Mouse (Mus musculus) heart, adult 2 months (tissue): Measurements from ENCODE around the gene Spock1. TPM values are rescaled to one million over a fixed set of nuclear protein-coding genes. Genes with fewer than 3 reads are reported as not detected.

ENCODE experiments used
- DNase-seq, 2 experiments: peaks; one replicate each; pipeline ENCODE4 v3.0.0; 2021
- H3K27ac ChIP-seq: fragments of 200-600 bp; 2 replicates; pipeline ENCODE4 v1.8.1; 2022
- H3K27me3 ChIP-seq: fragments of 200-500 bp; 2 replicates; pipeline ENCODE4 v1.6.1; 2012; ENCODE audit warnings: mild to moderate bottlenecking, low read length, inconsistent platforms, mixed read lengths; ENCODE audit not compliant: control insufficient read depth, insufficient read depth
- H3K36me3 ChIP-seq: fragments of 200-500 bp; 2 replicates; pipeline ENCODE4 v1.6.1; 2012; ENCODE audit warnings: low read length, inconsistent platforms; ENCODE audit not compliant: control insufficient read depth, insufficient read depth
- H3K4me1 ChIP-seq: fragments of 200-500 bp; 2 replicates; pipeline ENCODE4 v1.6.1; 2011; ENCODE audit warnings: low read length; ENCODE audit not compliant: control insufficient read depth, insufficient read depth
- H3K4me3 ChIP-seq: fragments of 200-600 bp; 2 replicates; pipeline ENCODE4 v1.8.1; 2022
- H3K79me2 ChIP-seq: fragments of 200-500 bp; replicated peaks from 2 replicates; pipeline ENCODE4 v1.6.1; 2012; ENCODE audit warnings: mild to moderate bottlenecking, inconsistent platforms, low read length, moderate library complexity, mixed read lengths; ENCODE audit not compliant: control insufficient read depth, insufficient read depth
- H3K9ac ChIP-seq: fragments of 200-500 bp; 2 replicates; pipeline ENCODE4 v1.6.1; 2012; ENCODE audit warnings: low read depth, mild to moderate bottlenecking, control low read depth, inconsistent platforms, low read length, mixed read lengths
- CTCF ChIP-seq: fragments of 200-600 bp; IDR thresholded peaks from 2 replicates; pipeline ENCODE4 v1.8.1; 2022; ENCODE audit warnings: antibody characterized with exemption, mild to moderate bottlenecking, moderate library complexity
- EP300 ChIP-seq: fragments of 200-500 bp; IDR thresholded peaks from 2 replicates; pipeline ENCODE4 v1.6.1; 2011; ENCODE audit warnings: low read depth, low read length, control low read depth; ENCODE audit not compliant: insufficient read depth
- POLR2A ChIP-seq: fragments of 200-500 bp; IDR thresholded peaks from 2 replicates; pipeline ENCODE4 v1.6.1; 2011; ENCODE audit warnings: mild to moderate bottlenecking, low read depth, low read length, control low read depth; ENCODE audit not compliant: insufficient read depth
- WGBS: fragments of 180-500 bp; shearing (Covaris S2); methylation state at CpG from one replicate; pipeline ENCODE4 v1.1.7; 2018; 5-methylcytosine and 5-hydroxymethylcytosine counted together
- intact Hi-C: fragments of 180-260 bp; cut with DNase I; formaldehyde crosslinking; loops from one replicate; pipeline ENCODE4 v1.15.1; 2025
- polyA plus RNA-seq: library from polyadenylated mRNA; depleted of rRNA; stranded (reverse); fragments of >200 nt; gene quantifications from 2 replicates; pipeline ENCODE4 v1.2.3, GENCODE M21; 2012
- total RNA-seq, 2 experiments: library from RNA; stranded (reverse); gene quantifications; 2 replicates each; pipeline ENCODE4 v1.2.3; 2021

Gene Spock1
- total and polyA plus RNA-seq, 3 experiments, result 0.04 TPM; not detected in 2

GRCm38 (mm10) chr13:57848931-57849330 is 59.2 kb downstream of the Spock1 start:
- Histone ChIP-seq H3K4me3 (no peak overlapping the region), H3K27ac (no peak overlapping the region), H3K9ac (no peak overlapping the region), H3K36me3 (no peaks in the 10 kb centered on the region), H3K79me2 (no peaks in the 10 kb centered on the region), H3K4me1 (no peaks in the 10 kb centered on the region), H3K27me3 (no peaks in the 10 kb centered on the region)
- no peak for DNase-seq
- 88% methylated on average over 1 of the region's 1 CpGs for WGBS
- intact Hi-C loops, result no loop called here
- TF ChIP-seq EP300 (no peak), CTCF (no peak), POLR2A (no peak)

GRCm38 (mm10) chr13:57847101-57847500 is 61.0 kb downstream of the Spock1 start:
- H3K36me3 ChIP-seq, result no peaks in the 10 kb centered on the region
- H3K4me1 ChIP-seq, result no peaks in the 10 kb centered on the region
- WGBS, result 48% methylated on average over 4 of the region's 4 CpGs
- H3K27me3 ChIP-seq, result no peaks in the 10 kb centered on the region
- H3K4me3 ChIP-seq, result no peak overlapping the region
- DNase-seq, result peak; percentile 17 to 20
- no peaks in the 10 kb centered on the region for H3K79me2 ChIP-seq
- no peak overlapping the region for H3K9ac ChIP-seq
- TF ChIP-seq EP300, result no peak
- no peak for TF ChIP-seq CTCF
- TF ChIP-seq POLR2A, result no peak
- intact Hi-C loops, result no loop called here
- H3K27ac ChIP-seq, result no peak overlapping the region

GRCm38 (mm10) chr13:57846468-57846867 is 61.7 kb downstream of the Spock1 start:
- H3K36me3 ChIP-seq, result no peaks in the 10 kb centered on the region
- DNase-seq, result no peak
- no peaks in the 10 kb centered on the region for H3K79me2 ChIP-seq
- H3K9ac ChIP-seq, result no peak overlapping the region
- H3K27me3 ChIP-seq, result no peaks in the 10 kb centered on the region
- no peak overlapping the region for H3K27ac ChIP-seq
- 92% methylated on average over 9 of the region's 9 CpGs for WGBS
- no peaks in the 10 kb centered on the region for H3K4me1 ChIP-seq
- intact Hi-C loops, result no loop called here
- H3K4me3 ChIP-seq, result no peak overlapping the region
- no peak for TF ChIP-seq POLR2A
- TF ChIP-seq CTCF, result no peak
- TF ChIP-seq EP300, result no peak

GRCm38 (mm10) chr13:57841141-57841848 is 66.8 kb downstream of the Spock1 start:
- no peaks in the 10 kb centered on the region for H3K4me1 ChIP-seq
- no peak overlapping the region for H3K27ac ChIP-seq
- H3K9ac ChIP-seq, result no peak overlapping the region
- H3K27me3 ChIP-seq, result no peaks in the 10 kb centered on the region
- intact Hi-C loops, result no loop called here
- no peaks in the 10 kb centered on the region for H3K79me2 ChIP-seq
- WGBS, result 82% methylated on average over 5 of the region's 5 CpGs
- H3K4me3 ChIP-seq, result no peak overlapping the region
- no peak for DNase-seq
- no peaks in the 10 kb centered on the region for H3K36me3 ChIP-seq
- TF ChIP-seq POLR2A (no peak), CTCF (no peak), EP300 (no peak)

- intact Hi-C loops, result no loop called here
- Histone ChIP-seq H3K27me3 (no peaks in the 10 kb centered on the region), H3K36me3 (no peaks in the 10 kb centered on the region), H3K79me2 (no peaks in the 10 kb centered on the region), H3K4me1 (no peaks in the 10 kb centered on the region), H3K27ac (no peak overlapping the region), H3K4me3 (no peak overlapping the region), H3K9ac (no peak overlapping the region)
- 64% methylated on average over 5 of the region's 5 CpGs for WGBS
- DNase-seq, result no peak
- TF ChIP-seq EP300 (no peak), POLR2A (no peak)
Measured at GRCm38 (mm10) chr13:57837691-57838437, 70.3 kb downstream of the Spock1 start.
